Mouse (Mus musculus): ENCODE data around the gene Dusp11. TPM values are rescaled to one million over a fixed set of nuclear protein-coding genes. Genes with fewer than 3 reads are reported as not detected.
A peak's percentile ranks its signal among the peaks of the same experiment; 100 is the strongest.
"Not testable (repeated sequence)": the region's sequence is repeated elsewhere in the genome, so short reads cannot be mapped to it uniquely, and the experiment has no call there.

Dusp11 gene
- polyA plus RNA-seq, 1 experiment from 2014 or later, result 20.8 TPM

DNA sequence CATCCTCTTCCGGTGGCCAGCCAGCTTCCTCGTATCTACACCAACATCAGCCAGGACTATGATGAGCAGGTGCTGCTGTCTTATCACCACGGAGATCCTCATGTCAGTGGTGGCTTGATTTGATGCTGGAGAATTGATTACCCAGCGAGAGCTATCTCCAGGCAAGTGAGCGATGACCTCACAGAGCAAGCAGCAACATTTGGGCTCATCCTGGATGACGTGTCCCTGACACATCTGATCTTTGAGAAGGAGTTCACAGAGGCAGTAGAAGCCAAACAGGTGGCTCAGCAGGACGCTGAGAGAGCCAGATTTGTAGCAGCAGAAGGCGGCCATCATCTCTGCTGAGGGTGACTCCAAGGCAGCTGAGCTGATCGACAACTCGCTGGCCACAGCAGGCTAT is 22.8 kb downstream of the Dusp11 start:
- H3K9ac ChIP-seq (replicated peaks), result no peak overlapping the region
- ATAC-seq (no peak), DNase-seq (no peak)
- 69% methylated on average over 10 of the region's 10 CpGs for WGBS (ENCODE audit: insufficient replicate concordance)
- TF ChIP-seq CTCF (IDR thresholded peaks at IDR 0.05; ENCODE audit: low read depth) (no peak), EP300 (IDR thresholded peaks at IDR 0.05; ENCODE audit: low read depth) (no peak)
- H3K4me3 ChIP-seq (ENCODE audit: low read depth, low read length), result no peak overlapping the region
- H3K9me3 ChIP-seq (ENCODE audit: low read length), result no peaks in the 10 kb centered on the region
- peaks cover 11% of the 10 kb centered on the region for H3K4me1 ChIP-seq (ENCODE audit: insufficient read depth)
- no peak overlapping the region for H3K4me2 ChIP-seq (ENCODE audit: low read depth, low read length)
- peaks cover 11% of the 10 kb centered on the region for H3K36me3 ChIP-seq (replicated peaks; ENCODE audit: insufficient read depth, low read length)
- no peaks in the 10 kb centered on the region for H3K27me3 ChIP-seq (ENCODE audit: insufficient read depth, low read length)
- H3K27ac ChIP-seq (ENCODE audit: low read depth), result no peak overlapping the region

DNA sequence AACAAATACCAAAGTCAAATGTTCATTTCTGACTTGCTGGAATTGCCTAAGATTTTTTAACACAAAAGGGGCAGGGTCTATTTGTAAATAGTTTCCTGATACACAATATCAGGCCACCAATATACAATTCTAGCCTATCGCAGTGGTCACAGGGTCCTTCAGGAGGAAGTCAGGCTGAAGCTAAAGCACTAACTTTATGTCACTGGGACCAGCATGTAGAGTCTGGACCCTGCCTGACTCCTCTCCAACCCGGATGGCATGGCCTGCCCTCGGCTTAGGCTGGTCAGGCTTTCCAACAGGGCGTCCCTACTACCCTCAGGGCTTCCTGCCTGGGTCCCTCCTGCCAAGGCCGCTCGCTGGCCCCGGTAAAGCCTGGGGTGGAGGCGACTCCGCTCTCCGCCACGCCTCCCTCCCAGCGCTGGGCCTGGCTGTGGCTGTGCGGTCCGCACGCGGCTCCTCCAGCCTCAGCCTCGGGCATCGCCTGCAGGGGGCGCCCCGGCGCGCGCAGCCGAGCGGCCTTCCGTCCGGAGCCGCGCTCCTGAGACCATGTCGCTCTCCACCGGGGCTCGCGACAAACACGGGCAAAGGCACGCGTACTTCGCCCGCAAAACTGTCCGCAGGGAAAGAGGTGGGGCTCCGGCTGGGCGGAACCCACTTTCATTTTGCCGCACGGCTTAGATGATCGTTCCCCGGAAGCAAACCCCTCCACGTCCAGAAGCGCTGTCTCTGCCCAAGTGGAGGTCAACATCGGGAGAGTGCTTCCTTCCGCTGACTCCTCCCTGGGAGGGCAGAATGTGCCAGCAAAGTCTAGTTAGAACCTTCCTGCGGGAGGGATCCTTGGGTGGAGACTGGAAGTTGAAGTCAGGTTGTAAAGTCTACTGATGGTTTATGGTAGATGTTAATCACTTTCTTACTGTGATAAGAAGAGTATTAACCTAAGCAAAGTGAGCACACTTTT is 24.7 kb downstream of the Dusp11 start:
- TF ChIP-seq CTCF (IDR thresholded peaks at IDR 0.05; ENCODE audit: low read depth), result peak; percentile 77
- peak; percentile 85 for DNase-seq

DNA sequence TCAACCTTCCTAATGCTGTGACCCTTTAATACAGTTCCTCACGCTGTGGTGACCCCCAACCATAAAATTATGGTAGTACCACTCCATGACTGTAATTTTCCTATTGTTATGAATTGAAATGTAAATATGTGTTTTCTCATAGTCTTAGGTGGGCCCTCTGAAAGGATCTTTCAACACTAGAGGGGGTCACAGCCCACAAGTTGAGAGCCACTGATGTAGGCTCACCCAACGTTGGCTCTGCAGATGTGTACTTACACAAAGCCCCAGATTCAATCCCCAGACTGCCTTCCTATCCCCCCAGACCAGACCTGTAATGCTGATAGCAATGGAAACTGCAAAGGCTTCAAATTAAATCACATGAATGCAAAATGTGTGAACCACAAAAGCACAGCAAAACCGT is 25.8 kb downstream of the Dusp11 start:
- Histone ChIP-seq H3K4me3 (ENCODE audit: low read depth, low read length) (no peak overlapping the region), H3K27me3 (ENCODE audit: insufficient read depth, low read length) (no peaks in the 10 kb centered on the region), H3K4me1 (ENCODE audit: insufficient read depth) (peaks cover 11% of the 10 kb centered on the region), H3K9ac (replicated peaks) (no peak overlapping the region), H3K9me3 (ENCODE audit: low read length) (no peaks in the 10 kb centered on the region), H3K27ac (ENCODE audit: low read depth) (no peak overlapping the region), H3K4me2 (ENCODE audit: low read depth, low read length) (no peak overlapping the region), H3K36me3 (replicated peaks; ENCODE audit: insufficient read depth, low read length) (no peaks in the 10 kb centered on the region)
- 63% methylated on average over 3 of the region's 3 CpGs for WGBS (ENCODE audit: insufficient replicate concordance)
- ATAC-seq (no peak), DNase-seq (no peak)
- TF ChIP-seq CTCF (IDR thresholded peaks at IDR 0.05; ENCODE audit: low read depth), result peak; percentile 33; the same call in 1 of the 2 replicates
- TF ChIP-seq EP300 (IDR thresholded peaks at IDR 0.05; ENCODE audit: low read depth), result no peak

More for the DNA sequence above, 24.7 kb downstream of the Dusp11 start:
- Histone ChIP-seq H3K27ac (ENCODE audit: low read depth) (peak overlapping the region; percentile 76), H3K4me1 (ENCODE audit: insufficient read depth) (peaks cover 11% of the 10 kb centered on the region), H3K4me2 (ENCODE audit: low read depth, low read length) (peak overlapping the region; percentile 70), H3K4me3 (ENCODE audit: low read depth, low read length) (peak overlapping the region; percentile 60), H3K9ac (replicated peaks) (peak overlapping the region; percentile 64)
- not testable (repeated sequence) for H3K27me3 ChIP-seq (ENCODE audit: insufficient read depth, low read length); H3K36me3 ChIP-seq (replicated peaks; ENCODE audit: insufficient read depth, low read length); H3K9me3 ChIP-seq (ENCODE audit: low read length)
- ATAC-seq, result peak; percentile 94
- WGBS (ENCODE audit: insufficient replicate concordance), result 1% methylated on average over 30 of the region's 50 CpGs

DNA sequence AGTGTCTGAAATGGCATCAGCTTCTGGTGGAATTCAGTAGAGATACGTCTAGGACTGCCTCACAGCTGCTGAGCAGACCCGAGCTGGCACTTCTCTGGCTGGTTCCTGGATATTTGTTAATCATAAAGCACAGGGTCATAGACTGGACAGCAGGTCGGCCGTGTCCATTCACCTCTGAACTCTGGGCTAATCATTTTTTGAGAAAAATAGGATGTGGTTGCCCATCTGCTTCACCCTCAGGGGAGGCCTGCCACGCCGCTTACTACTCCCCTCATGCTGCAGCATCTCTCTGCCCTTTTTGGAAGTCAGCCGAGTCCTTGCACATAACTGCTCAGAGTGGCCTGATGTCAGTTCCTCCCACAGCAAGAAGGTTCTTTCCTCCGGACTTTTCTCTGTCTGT is 27.4 kb downstream of the Dusp11 start:
- no peak overlapping the region for H3K4me2 ChIP-seq (ENCODE audit: low read depth, low read length)
- WGBS (ENCODE audit: insufficient replicate concordance), result 56% methylated on average over 8 of the region's 8 CpGs
- H3K9me3 ChIP-seq (ENCODE audit: low read length), result no peaks in the 10 kb centered on the region
- H3K36me3 ChIP-seq (replicated peaks; ENCODE audit: insufficient read depth, low read length), result peaks cover 11% of the 10 kb centered on the region
- peaks cover 15% of the 10 kb centered on the region for H3K4me1 ChIP-seq (ENCODE audit: insufficient read depth)
- peak overlapping the region; percentile 45; the same call in 1 of the 2 replicates for H3K27ac ChIP-seq (ENCODE audit: low read depth)
- ATAC-seq (no peak), DNase-seq (peak; percentile 27)
- TF ChIP-seq EP300 (IDR thresholded peaks at IDR 0.05; ENCODE audit: low read depth) (no peak), CTCF (IDR thresholded peaks at IDR 0.05; ENCODE audit: low read depth) (no peak)
- H3K9ac ChIP-seq (replicated peaks), result no peak overlapping the region
- no peak overlapping the region for H3K4me3 ChIP-seq (ENCODE audit: low read depth, low read length)
- H3K27me3 ChIP-seq (ENCODE audit: insufficient read depth, low read length), result no peaks in the 10 kb centered on the region

DNA sequence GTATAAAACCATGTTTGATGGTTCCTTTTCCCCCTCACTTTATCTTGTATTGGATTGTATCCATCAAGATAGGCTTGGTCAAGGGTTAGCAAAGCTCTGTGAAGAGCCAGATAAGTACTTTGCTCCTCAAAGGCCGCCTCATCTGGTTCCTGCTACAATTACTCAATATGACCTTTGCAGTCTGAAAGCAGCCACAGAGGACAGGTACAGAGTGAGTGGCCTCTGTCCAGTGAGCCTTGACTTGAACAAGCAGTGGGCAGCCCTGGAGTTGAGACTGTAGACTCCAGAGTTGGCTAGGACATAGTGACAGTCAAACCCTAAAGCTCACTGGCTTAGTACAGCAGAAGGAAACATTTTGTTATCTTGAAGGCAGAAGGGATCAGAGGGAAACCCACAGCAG is 32.2 kb downstream of the Dusp11 start:
- WGBS (ENCODE audit: insufficient replicate concordance), result 42% methylated on average over 1 of the region's 1 CpGs
- H3K4me3 ChIP-seq (ENCODE audit: low read depth, low read length), result no peak overlapping the region
- peaks cover 35% of the 10 kb centered on the region for H3K36me3 ChIP-seq (replicated peaks; ENCODE audit: insufficient read depth, low read length)
- no peak overlapping the region for H3K4me2 ChIP-seq (ENCODE audit: low read depth, low read length)
- H3K27ac ChIP-seq (ENCODE audit: low read depth), result peak overlapping the region; percentile 74
- no peak overlapping the region for H3K9ac ChIP-seq (replicated peaks)
- H3K9me3 ChIP-seq (ENCODE audit: low read length), result no peaks in the 10 kb centered on the region
- 0 out of 2 replicates have a peak, but pooled peaks cover 4% of the 10 kb centered on the region for H3K4me1 ChIP-seq (ENCODE audit: insufficient read depth)
- TF ChIP-seq EP300 (IDR thresholded peaks at IDR 0.05; ENCODE audit: low read depth), result no peak
- no peak for TF ChIP-seq CTCF (IDR thresholded peaks at IDR 0.05; ENCODE audit: low read depth)
- DNase-seq (no peak), ATAC-seq (peak; percentile 81)
- H3K27me3 ChIP-seq (ENCODE audit: insufficient read depth, low read length), result no peaks in the 10 kb centered on the region

Data from liver, postnatal 0 days (tissue).